Mouse (Mus musculus): ENCODE results near the gene Ifnlr1.

DNA sequence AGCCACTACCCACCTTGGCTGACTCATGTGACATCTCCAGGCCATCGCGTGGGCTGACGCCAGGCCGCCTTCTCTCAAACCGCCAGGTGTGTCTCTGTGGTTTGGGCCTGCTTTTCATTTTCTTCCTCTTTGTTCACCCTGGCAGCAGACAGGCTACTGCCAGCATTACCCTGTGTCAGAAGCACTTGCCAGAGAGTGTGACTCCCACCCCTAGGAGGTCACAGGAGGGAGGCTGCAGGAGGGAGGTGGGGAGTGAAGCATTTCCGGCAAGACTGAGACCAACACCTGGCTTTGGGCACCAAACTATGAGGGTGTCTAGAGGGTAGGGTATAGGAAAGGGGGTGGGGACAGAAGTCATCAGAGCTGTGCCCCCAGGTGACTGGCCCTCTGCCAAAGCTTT lies 21.4 kb upstream of the Ifnlr1 start:
- TF ChIP-seq CTCF (conservative IDR thresholded peaks at IDR 0.05; ENCODE audit: low read length) (no peak), POU5F1 (IDR thresholded peaks at IDR 0.05; ENCODE audit: borderline replicate concordance, low read length) (no peak)

Data from E14TG2a.4 (cell line).